Mouse (Mus musculus) kidney, adult 8-10 months (tissue): ENCODE measurements around the gene Tpra1.
A peak's percentile ranks its signal among the peaks of the same experiment; 100 is the strongest.

Source experiments
- DNase-seq, 2 experiments: peaks; one replicate each; pipeline ENCODE4 v3.0.0; 2022

Gene Tpra1

DNA sequence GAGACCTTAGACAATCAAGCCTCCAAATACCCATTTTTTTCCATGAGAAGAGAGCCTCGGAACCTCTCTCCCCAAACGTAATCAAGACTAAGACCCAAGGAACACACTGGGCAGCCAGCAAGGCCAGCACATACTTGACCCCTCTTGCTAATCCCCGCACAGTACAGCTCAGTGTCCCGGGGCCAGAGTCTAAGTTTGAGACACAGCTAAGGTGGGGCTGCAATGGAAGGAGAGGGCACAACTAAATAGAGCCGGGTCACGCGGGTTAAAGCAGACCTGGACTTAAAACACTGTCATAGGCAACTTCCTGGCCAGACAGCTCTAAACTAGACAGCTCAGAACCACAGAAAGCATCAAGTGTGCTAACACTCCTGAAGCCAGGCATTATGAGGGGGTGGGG is 11.2 kb upstream of the Tpra1 start:
- no peak for DNase-seq

DNA sequence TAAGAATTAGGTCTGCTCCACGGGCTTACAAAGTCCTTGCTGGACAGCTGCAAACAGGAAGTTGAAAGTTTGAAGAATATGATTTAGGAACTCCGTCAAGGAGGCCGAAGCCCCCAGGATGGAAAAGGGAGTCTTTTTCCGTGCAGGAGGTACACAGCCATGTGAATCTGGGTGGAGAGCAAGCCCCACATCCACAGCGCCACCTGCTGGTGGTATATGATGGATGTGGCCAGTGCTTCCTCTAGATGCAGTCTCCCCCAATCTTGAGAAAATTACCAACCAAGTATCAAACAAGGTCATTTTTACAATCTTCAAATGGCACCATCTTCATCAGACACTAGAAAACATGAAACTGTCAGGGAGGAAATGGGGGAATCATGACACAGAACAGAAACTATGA is 8.5 kb upstream of the Tpra1 start:
- DNase-seq, result peak in 1 of 2 experiments; percentile 67

DNA sequence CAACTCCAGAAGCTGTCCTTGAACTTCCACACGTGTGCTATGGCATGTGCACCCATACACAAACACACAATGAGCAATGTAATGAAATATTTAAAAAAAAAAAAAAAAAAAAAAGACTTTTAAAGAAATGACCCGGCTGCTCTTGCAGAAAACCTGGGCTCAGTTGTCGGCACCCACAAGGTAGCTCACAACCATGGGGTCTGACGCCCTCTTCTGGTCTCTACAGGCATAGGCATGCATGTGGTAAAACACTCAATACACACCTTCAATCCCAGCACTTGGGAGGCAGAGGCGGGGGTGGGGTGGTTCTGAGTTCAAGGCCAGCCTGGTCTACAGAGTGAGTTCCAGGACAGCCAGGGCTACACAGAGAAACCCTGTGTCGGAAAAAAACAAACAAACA is 6.1 kb upstream of the Tpra1 start:
- no peak for DNase-seq

DNA sequence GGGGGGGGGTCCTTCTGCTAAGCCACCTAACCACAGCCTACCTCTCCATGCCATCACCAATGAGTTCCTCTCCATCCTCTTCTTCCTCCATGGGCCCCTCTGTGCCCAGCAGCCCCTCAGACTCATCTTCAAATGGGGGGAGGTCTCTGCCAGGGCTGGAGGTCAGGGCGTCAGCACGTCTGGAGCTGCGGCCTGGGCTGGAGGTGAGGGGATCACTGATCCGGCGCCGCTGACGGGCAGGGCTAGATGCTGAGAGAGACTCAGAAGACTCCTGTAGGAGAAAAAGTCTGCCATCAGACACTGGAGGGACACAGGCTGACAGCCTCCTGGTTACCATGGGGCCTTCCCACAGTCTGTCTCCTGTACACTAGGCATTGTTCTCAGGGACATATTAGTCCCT is 4.8 kb upstream of the Tpra1 start:
- DNase-seq, result no peak

DNA sequence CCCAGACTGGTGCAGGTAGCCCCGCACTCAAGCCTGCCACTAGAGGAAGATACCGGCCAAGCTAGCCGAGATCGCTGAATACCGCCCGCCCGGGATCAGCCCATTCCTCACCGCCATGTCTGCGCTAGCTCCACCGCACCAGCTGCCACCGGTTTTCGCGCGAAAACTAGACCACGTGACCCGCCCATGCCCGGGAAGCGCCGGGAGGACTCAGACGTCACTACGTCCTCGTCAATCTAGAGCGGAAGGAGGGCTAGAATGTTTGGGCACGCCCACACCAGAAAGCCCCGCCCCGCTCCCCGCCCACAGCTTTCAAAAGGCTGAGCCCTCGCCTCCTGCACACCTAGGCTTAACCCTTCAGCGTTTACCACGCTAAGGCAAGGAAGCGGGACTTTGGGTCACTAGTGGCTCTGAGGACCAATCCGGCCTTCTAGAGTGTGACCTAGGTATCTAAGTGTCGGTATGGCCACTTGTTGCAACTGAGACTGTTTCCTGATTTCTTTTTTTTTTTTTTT is 3.5 kb upstream of the Tpra1 start, which contains the start of gene Mcm2:
Gene Mcm2 (minus strand): TSS at position 247 of the 515 bp plus-strand sequence.
- DNase-seq, result peak; percentile 96 to 98

DNA sequence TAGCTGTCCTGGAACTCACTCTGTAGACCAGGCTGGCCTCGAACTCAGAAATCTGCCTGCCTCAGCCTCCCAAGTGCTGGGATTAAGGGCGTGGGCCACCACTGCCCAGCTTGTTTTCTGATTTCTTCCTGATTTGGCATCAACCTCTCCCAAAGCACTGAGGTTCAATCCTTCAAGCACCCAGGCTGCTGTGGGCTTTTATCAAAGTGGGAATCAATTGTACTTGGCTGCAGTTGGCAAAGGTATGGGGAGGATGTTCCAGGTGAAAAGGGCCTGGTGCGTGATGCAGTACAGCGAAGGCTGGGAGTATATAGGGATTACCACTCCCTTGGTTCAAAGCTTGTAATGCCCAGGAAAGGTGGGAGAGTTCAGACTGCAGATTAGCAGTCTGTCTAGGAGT is 3.0 kb upstream of the Tpra1 start:
- no peak for DNase-seq

DNA sequence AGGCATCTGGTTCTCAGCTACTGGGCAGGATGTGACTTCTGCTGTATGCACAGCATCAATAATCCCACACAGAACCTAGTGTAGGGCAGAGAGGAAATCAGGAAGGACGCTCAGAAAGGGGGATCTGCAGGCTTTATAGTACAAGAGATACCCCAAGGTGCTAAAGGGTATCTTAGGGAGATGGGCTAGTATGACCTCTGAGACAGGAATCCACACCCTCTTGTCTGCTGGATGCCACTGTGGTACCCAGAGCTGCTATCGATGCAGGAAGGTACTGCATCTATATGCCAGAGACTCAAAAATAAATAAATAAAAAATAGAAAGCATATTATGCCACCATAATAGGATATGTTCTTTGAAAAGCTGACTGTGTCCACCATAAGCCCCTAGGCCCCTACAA is 2.4 kb upstream of the Tpra1 start:
- DNase-seq, result no peak

DNA sequence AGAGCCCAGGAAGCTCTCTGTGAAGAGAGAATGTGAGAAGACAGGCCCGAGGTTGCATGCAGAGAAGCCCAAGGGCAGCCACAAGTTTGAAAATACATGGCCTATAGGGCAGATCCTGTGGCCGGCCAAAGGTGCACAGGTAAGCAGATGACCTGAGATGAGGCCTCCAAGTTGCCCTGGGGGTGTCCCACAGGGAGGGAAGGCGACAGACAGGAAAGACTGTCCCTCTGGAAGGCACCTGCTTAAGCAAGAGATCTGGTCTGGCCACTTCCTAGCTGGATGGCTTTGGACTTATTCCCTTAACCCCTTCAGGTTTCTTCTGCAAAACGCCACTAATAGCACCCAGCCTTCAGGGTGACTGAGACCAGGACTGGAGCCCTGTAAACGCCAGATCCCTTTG is 580 bp upstream of the Tpra1 start:
- DNase-seq, result peak in 1 of 2 experiments; percentile 32

DNA sequence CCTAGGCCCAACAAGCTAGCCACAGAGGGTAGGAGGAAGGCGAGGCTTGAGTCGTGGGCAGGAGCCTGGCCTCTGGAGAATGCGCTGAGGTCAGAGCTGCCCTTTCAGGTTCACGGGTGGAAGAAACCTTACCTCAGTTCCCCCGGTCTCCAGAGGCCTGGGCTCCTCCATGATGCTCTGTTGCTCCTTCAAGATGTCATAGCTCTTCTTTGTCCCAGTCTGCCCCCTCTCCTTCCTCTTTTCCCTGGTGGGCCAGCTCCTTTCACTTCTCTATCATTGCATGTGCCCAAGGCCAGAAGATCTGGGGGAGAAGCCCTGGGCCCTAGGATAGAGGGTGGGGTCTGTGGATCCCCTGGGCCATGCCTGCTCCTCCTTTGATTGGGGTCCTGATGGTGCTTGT is 1.7 kb downstream of the Tpra1 start:
- no peak for DNase-seq

DNA sequence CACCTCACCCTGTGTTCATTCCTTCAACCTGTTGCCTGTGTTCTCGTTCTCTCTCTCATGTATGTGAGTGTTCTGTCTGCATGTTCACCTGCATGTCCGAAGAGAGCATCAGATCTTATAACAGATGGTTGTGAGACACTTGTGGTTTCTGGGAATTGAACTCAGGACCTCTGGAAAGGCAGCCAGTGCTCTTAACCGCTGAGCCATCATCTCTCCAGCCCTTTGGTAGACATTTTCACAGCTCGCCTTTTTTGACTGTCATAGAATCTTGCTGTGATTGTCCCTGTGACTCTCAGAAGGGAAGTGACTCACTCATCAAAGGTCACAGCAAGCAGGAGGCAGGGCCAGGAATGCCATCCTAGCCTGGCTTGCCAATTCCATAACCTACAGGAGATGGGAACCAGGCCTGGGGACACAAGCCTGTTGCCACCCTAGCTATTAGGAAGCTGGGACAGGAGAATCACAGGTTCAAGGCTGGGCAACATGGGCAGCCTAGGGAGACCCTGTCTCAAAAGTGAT is 2.5 kb downstream of the Tpra1 start:
- DNase-seq, result no peak

DNA sequence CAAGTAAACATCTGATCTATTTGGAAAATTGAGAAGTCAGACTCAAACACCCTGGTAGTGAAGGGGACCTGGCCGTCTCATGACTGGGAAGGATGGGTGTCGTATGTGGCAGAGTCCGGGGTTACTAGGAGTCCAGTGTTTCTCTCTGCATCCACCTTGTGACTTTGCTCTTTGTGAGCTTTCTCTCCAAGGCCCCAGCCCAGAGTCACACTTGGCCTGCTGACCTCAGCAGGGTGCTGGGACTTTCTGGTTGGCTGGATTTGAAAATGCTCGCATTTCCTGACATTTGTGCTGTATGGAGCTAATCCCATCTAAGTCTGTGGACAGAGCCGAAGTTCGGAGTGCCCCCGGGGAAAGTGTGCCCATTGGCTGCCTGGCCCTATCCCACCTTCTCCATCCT is 3.0 kb downstream of the Tpra1 start:
- peak in 1 of 2 experiments; percentile 45 for DNase-seq

DNA sequence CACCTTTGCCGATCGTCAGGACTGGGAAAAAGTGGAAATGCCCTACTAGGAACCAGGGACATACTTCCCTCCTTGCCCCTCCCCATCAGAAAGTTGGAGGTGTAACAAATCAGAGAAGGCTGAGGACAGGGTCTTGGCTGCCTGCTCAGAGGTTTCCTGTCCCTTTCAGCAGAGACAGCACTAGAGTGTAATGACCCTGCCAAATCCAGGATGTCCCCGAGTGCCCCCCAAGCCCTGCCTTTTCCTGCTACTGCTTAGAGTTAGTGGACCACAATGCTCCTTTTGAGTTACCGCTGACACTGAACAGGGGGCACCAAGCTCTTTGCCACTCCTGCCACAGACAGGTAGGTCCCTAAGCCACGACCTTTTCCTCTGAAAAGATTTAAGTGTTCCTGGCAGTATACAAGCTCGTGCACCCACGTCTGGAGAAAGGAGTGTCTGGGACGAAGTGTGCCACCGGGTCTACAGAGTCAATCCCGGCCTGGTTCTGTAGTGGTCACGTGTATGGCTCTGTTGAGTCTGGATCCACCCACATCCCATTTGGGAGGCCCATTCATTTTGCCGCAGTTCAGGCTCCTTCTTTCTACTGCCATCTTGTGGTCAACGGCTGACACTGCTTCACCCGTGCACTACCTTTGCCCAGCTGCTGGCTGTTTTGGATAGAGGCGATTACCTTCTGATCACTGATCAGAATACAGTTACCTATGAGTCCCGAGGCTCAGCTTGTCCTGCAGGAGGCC is 4.5 kb downstream of the Tpra1 start:
- DNase-seq, result peak; percentile 69 to 72

DNA sequence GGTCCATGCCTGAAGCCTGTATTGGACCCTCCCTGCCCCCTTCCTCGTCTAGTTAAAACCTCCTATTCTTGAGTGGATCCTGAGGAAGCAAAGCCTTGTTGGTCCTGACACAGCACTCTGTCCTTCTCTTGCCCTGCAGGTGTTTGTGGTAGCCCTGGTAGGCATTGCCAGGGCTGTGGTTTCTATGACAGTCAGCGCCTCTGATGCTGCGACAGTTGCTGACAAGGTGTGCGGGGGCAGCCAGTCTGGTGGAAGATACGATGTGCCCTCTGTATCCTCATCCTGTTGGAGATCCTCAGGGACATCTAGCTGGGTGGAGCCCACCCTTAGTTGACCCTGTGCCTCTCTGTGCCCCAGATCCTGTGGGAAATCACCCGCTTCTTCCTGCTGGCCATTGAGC is 7.1 kb downstream of the Tpra1 start:
- no peak for DNase-seq

DNA sequence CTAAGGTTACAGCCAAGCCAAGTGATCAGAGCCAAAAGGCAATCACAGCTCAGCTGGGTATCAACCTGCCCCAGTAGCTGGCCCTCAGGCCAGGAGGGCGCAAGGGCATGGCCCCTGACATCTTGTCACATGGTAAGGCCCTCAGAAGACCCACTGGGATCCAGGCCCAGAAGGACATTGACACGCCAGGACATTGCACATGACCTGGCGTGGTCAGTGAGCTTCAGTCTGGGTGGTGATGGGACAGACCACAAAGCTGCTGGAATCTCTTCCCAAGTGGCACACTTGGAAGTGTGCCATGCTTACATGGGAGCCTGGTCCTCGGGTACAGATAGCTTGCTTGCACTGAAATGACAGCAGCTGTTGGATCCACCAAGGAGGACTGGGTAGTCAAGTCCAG is 11.0 kb downstream of the Tpra1 start:
- no peak for DNase-seq

DNA sequence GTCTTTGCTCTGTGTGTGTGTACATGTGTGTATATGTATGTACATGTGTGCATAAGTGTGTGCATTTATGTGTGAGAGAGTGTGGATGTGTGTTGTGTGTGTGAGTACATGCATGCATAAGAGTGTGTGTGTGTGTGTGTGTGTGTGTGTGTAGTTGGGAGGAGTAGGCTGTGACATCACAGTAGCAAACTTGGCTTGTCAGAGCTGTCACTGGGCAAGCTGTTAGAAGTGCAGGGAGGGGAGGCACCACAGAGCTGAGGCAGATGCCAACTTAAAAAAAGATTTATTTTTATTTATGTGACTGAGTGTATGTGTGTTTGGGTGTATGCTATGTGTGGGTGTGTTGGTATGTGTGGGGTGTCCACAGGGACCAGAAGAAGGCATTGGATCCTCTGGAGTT is 11.4 kb downstream of the Tpra1 start:
- no peak for DNase-seq

DNA sequence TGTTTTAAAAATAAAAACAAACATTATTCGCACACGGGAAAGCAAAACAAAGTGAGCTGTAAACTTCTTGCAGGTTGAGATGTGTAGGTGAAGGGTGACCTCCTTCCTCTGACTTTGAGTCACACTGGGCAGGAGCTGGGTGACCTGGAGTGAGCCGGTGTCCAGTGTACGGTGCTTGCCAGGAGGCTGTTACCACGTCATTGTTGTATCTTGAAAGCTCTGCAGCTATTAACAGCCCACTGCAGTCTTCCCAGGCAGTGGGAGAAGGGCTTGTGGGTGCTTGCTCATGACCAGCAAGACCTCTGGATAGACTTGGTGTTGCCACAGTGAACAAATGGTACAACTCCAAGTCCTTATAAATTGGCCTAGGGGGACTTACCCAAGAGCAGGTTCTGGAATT is 12.7 kb downstream of the Tpra1 start:
- DNase-seq, result no peak

DNA sequence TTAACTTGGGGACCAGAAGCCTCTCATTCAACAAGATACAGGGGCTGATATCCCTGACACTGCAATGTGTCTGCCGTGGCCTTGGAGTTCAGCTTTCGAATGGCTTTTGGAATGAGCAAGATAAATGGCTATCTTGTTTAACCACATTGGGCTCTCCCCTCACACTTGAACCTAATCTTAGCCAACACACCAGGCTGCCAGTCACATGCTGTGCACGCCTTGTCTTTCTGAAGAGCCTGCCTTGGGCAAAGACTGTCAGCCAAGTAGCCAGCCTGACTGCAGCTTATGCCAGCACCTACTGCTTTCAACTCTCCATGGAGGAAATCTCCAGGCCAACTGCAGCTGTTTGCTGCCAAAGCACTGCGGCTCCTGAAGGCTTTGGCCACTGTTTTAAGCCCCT is 13.5 kb downstream of the Tpra1 start:
- DNase-seq, result no peak

DNA sequence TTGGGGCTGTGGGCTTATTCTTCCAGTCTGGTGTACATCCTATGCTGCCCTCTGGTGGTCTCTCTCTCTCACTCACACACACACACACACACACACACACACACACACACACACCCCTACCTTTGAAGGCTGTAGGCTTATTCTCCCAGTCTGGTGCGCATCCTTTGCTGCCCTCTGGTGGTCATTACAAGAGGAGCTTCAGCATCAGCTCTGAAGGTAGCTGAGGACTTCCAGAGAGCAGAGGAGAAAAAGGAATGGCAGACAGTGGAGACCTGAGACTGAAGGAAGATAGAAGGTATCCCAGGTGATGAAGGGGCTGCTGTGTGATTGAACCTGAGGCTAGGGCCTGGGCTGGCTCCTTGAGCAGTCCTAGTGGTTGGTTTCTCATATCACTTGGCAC is 14.1 kb downstream of the Tpra1 start:
- peak in 1 of 2 experiments; percentile 54 for DNase-seq

DNA sequence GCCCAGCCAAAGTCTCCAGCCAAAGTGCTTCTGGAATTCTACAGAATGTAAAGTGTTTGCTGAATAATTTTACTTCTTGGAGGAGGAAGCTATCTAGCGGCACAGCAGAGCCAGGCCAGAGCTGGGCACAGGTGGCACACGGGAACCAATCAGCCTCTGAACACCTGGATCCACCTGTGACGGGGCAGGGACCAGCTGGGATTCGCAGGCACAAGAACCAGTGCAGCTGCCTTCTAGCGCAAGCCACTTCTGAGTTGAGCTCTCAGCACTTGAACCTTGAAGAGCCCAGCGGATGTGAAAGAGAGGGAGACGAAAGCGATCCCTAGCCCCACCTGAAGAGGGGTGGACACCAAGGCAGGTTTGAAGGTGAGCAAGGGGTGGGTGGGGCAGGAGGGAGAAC is 16.8 kb downstream of the Tpra1 start:
- no peak for DNase-seq

DNA sequence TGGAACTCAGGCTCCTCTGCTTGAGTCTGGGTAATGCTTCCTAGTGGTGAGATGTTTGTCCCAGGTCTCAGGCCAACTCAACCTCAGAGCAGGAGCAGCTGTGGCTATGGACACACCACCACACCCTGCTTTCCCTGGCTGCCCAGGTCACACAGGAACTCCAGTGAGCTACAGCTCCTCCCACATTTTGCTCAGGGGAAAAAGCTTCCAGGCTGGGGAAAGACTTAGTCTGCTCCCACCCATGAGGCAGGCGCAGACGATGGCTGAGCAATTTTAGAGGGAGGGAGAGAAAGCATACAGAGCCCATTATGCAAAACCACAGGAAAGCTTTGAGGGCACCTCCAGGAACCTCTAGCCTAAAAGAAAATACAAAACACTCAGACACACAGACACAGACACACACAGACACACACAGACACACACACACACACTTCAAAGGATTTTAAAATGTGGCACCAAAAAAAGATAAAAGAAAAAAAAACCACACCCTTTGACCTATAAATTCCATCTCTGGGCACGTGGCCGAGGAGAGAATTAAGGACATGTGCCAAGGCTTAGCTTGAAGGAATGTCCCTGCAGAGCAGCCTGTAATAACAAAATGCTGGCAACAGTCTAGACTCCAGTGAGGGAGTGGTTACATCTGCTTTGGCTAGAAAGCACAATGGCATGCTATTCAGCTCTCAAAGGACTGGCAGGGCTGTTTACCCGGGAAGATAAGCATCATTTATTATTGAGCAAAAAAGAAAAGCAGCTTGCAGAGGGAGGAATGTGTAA is 22.6 kb downstream of the Tpra1 start:
- peak; percentile 84 to 87 for DNase-seq

DNA sequence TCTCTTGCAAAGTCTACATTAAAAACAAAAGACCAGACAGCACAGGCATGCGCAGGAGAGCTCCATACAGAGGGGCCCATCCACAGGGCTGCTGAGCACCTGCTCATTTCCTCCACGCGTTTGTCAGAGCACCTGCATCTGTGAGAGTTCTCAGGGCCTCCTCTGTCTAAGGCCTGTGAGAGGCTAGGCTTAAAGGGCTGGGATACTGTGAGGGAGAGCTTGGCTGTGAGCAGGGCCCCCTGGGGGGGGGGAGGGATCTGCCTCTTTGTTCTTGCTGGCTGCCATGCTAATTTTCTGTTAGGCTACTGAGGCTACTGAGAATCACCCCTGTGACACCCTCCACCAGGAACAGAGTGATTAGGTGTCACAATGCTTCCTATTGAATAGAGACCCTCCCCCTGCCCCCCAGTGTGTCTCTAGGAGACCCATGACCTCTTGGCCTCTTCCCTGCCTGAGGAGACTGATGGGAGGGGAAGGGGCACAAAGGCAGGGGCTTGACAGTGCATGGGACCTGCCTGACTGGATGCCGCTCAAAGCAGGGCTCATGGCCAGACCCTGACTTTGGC is 23.7 kb downstream of the Tpra1 start:
- DNase-seq, result no peak

DNA sequence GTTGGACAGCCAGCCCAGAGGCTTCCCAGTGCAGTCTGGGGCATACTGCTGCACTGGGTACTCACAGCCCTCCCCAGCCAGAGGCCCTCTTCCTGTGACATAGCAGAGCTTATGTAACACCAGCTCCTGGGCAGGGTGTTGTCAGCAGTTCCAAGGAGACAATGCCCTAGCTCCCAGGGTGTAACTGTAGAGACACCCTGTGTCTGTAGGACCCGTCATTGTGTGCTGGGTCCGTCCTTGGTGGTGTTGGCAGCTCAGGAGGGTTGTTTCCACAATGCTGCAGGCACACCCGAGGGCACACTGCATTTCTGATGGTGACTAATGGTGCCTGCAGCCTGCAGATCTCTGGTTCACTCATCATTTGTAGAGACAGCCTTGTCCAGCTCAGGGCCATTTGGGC is 24.8 kb downstream of the Tpra1 start:
- DNase-seq, result peak in 1 of 2 experiments; percentile 67

DNA sequence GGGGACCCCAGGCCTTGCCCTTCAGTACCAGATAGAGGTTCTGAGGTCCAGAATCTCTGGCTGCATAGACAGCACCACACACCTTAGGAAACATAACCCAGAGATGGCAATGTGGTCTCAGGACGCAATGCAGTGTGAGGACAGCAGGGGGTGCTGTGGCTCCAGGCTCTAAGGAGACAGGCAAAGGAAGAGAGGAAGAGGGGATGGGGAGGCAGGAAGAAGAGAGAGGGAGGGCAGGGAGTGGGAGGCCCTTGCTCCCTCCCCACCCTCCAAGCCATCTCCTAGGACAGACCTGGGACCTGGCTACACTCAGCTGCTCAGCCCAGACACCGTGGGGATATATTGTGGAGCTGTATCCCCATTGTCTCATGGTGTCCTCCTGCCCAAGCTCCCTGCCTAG is 25.5 kb downstream of the Tpra1 start:
- DNase-seq, result peak; percentile 63 to 82

DNA sequence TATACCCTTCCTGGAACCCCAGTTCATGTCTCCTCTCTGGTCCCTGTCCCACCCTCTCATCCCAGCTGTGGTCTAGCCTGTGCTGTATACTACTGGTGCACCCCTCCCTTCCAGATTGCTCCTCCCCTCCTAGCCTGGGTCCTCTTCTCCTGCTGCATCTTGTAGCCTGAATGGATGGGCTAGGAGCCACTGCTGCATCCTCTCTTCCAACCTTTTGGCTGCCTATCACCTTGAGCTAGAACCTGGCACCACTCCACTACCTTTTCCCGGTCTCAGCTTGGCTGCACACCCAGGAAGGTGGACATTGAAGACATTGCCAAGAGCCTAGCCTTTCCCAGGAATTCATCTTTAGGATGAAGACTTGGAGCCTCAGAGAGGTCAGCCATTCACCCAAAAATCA is 26.0 kb downstream of the Tpra1 start:
- DNase-seq, result no peak
